Mouse (Mus musculus) thymus, adult 2 months (tissue): ENCODE results near the gene Sele. TPM values are rescaled to one million over a fixed set of nuclear protein-coding genes. Genes with fewer than 3 reads are reported as not detected.

Source experiments
- DNase-seq: peaks from one replicate; pipeline ENCODE4 v3.0.0; 2021
- H3K27ac ChIP-seq: fragments of 200-500 bp; 2 replicates; pipeline ENCODE4 v1.5.1; 2012; ENCODE audit warnings: low read length, control low read depth; ENCODE audit not compliant: control insufficient read depth, insufficient read depth
- H3K27me3 ChIP-seq: fragments of 200-500 bp; 2 replicates; pipeline ENCODE4 v1.6.1; 2012; ENCODE audit warnings: mild to moderate bottlenecking, low read length, moderate library complexity, mixed read lengths; ENCODE audit not compliant: control insufficient read depth, insufficient read depth
- H3K36me3 ChIP-seq: fragments of 200-500 bp; 2 replicates; pipeline ENCODE4 v1.6.1; 2012; ENCODE audit warnings: mild to moderate bottlenecking, low read length, moderate library complexity; ENCODE audit not compliant: control insufficient read depth, insufficient read depth
- H3K4me1 ChIP-seq: fragments of 200-500 bp; replicated peaks from 2 replicates; pipeline ENCODE4 v1.6.1; 2012; ENCODE audit warnings: low read length; ENCODE audit not compliant: control insufficient read depth, insufficient read depth
- H3K4me3 ChIP-seq: fragments of 200-500 bp; 2 replicates; pipeline ENCODE4 v1.5.1; 2012; ENCODE audit warnings: mild to moderate bottlenecking, low read length, control low read depth, moderate library complexity; ENCODE audit not compliant: control insufficient read depth, insufficient read depth
- CTCF ChIP-seq: fragments of 200-500 bp; IDR thresholded peaks from 2 replicates; pipeline ENCODE4 v1.5.1; 2012; ENCODE audit warnings: mild to moderate bottlenecking, control low read depth, low read length, moderate library complexity, borderline replicate concordance; ENCODE audit not compliant: control insufficient read depth, poor library complexity, insufficient read depth; ENCODE audit errors: extremely low read depth
- POLR2A ChIP-seq: fragments of 200-500 bp; IDR thresholded peaks from 2 replicates; pipeline ENCODE4 v1.6.1; 2012; ENCODE audit warnings: mild to moderate bottlenecking, low read length, control low read depth, moderate library complexity; ENCODE audit not compliant: control insufficient read depth, poor library complexity, insufficient read depth; ENCODE audit errors: extremely low read depth
- WGBS: fragments of 180-500 bp; shearing (Covaris S2); methylation state at CpG from one replicate; pipeline ENCODE4 v1.1.7; 2018; 5-methylcytosine and 5-hydroxymethylcytosine counted together
- polyA plus RNA-seq: library from polyadenylated mRNA; depleted of rRNA; stranded (reverse); fragments of >200 nt; gene quantifications from 2 replicates; pipeline ENCODE4 v1.2.3, GENCODE M21; 2012

Sele gene
- polyA plus RNA-seq, 1 experiment: 0.18 TPM

GRCm38 (mm10) chr1:164025685-164026084 is 22.3 kb upstream of the Sele start:
- Histone ChIP-seq H3K27ac (no peak overlapping the region), H3K27me3 (no peaks in the 10 kb centered on the region), H3K36me3 (no peaks in the 10 kb centered on the region), H3K4me1 (no peaks in the 10 kb centered on the region), H3K4me3 (no peak overlapping the region)
- no peak for DNase-seq
- WGBS: 95% methylated on average over 4 of the region's 4 CpGs
- TF ChIP-seq POLR2A (no peak), CTCF (no peak)

- Histone ChIP-seq H3K36me3 (no peaks in the 10 kb centered on the region), H3K4me3 (no peak overlapping the region), H3K27me3 (no peaks in the 10 kb centered on the region), H3K4me1 (no peaks in the 10 kb centered on the region), H3K27ac (no peak overlapping the region)
- DNase-seq: peak; percentile 46
- TF ChIP-seq CTCF (no peak), POLR2A (no peak)
- WGBS: 81% methylated on average over 5 of the region's 5 CpGs
Measured at GRCm38 (mm10) chr1:164027416-164027815, 20.6 kb upstream of the Sele start.

GRCm38 (mm10) chr1:164040385-164041135 is 7.5 kb upstream of the Sele start:
- 89% methylated on average over 10 of the region's 10 CpGs for whole genome bisulfite sequencing
- no peak overlapping the region for H3K27ac ChIP-seq
- no peak for TF ChIP-seq POLR2A
- no peak for TF ChIP-seq CTCF

GRCm38 (mm10) chr1:164043549-164043948 is 4.5 kb upstream of the Sele start:
- no peaks in the 10 kb centered on the region for H3K27me3 ChIP-seq
- DNase-seq: no peak
- TF ChIP-seq CTCF: no peak
- TF ChIP-seq POLR2A: no peak
- no peaks in the 10 kb centered on the region for H3K4me1 ChIP-seq
- H3K36me3 ChIP-seq: no peaks in the 10 kb centered on the region
- no peak overlapping the region for H3K4me3 ChIP-seq
- no peak overlapping the region for H3K27ac ChIP-seq
- WGBS: 88% methylated on average over 3 of the region's 3 CpGs

More at GRCm38 (mm10) chr1:164040385-164041135, 7.5 kb upstream of the Sele start:
- Histone ChIP-seq H3K27me3 (no peaks in the 10 kb centered on the region), H3K4me1 (no peaks in the 10 kb centered on the region), H3K36me3 (no peaks in the 10 kb centered on the region), H3K4me3 (no peak overlapping the region)
- no peak for DNase-seq

- no peak overlapping the region for H3K27ac ChIP-seq
- no peak for DNase-seq
- no peaks in the 10 kb centered on the region for H3K36me3 ChIP-seq
- TF ChIP-seq POLR2A (no peak), CTCF (no peak)
- 62% methylated on average over 9 of the region's 9 CpGs for WGBS
- H3K4me3 ChIP-seq: no peak overlapping the region
- no peaks in the 10 kb centered on the region for H3K4me1 ChIP-seq
- H3K27me3 ChIP-seq: no peaks in the 10 kb centered on the region
Measured at GRCm38 (mm10) chr1:164053561-164053960, 5.5 kb downstream of the Sele start.

- Histone ChIP-seq H3K27me3 (no peaks in the 10 kb centered on the region), H3K36me3 (no peaks in the 10 kb centered on the region), H3K27ac (no peak overlapping the region), H3K4me3 (no peak overlapping the region), H3K4me1 (no peaks in the 10 kb centered on the region)
- DNase-seq: no peak
- TF ChIP-seq CTCF: no peak
- no peak for TF ChIP-seq POLR2A
- 42% methylated on average over 2 of the region's 2 CpGs for WGBS
Measured at GRCm38 (mm10) chr1:164054800-164055199, 6.8 kb downstream of the Sele start.
